Mouse (Mus musculus) fat pad, adult 2 months (tissue): Measurements from ENCODE around the gene Gpha2.
A peak's percentile ranks its signal among the peaks of the same experiment; 100 is the strongest.

Source experiments
- DNase-seq: peaks from one replicate; pipeline ENCODE4 v3.0.0-alpha.2; 2011; ENCODE audit warnings: low read depth, low spot score; ENCODE audit errors: extremely low read depth

The Gpha2 gene

DNA sequence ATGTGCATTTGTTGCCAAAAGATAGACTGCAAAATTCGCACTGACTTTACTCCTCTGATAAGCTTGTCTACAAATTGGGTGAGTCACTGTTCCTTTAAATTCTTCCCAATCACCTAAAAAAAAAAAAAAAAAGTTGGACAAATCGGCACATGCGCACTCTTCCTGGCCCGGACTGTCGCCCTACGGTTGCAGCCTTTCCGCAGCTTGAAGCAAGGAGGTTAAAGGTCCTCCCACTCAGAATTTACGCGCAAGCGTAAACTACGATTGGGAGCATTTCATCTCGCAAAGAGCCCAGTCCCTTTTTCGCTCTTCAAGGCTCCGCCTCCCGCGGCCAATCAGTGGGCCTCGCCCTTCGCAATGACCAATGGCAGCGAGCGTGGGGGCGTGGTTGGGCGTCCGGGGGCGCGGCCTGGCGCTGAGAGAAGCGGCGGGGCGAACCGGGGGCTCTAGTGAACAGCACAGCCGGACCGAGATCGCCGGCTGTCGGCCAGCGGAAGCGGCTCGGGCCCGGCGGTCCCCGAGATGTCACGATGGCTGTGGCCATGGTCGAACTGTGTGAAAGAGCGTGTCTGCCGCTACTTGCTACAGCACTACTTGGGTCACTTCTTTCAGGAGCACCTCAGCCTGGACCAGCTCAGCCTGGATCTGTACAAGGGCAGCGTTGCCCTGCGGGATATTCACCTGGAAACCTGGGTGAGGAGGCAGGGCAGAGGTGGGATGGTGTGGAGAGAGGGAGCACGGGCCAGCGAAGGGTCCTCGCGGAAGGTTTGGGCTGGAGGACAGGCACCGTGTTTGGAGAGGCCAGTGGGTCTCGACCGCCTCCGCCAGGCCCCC is 15.3 kb downstream of the Gpha2 start, which contains the start of gene Atg2a:
Gene Atg2a, plus strand, starts transcription at position 395 of the 834 bp plus-strand sequence.
- DNase-seq, result peak; percentile 97

DNA sequence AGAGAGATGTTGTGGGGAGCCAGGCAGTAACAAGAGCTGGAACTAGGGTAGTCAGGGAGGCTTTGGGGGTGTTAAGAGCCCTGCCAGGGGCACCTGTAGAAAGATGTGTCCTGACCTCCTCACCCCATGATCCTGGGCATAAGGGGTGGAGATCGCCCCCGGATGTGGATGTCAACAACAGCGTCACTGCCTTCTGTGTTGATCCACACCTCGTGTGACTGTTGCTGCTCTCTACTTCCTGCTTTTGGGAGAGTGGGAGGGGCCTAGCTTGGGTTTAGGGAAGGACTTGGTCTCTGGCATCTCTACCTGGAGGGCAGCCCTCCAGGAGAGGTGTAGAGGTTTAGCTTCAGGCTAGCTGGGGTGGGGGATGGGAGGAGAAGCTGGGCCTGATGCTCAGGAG is 16.1 kb downstream of the Gpha2 start:
- no peak for DNase-seq

DNA sequence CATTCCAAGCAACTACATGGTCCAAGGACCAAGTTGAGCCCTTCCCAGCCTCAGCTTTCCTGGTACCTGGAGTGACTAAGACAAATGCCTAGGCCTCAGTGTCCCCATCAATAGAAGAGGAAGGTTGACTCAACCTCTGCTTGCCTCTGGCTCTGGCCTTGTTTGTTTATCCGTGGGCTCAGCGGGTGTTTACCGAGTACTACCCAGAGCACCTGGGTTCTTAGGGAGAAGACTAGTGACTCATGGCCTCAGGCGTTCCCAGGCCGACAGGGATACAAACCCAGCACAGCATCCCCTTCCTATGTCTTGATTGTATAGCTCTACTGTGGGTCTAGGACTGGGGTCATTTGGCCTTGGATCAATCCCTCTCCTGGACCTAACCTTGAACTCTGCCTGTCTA is 17.0 kb downstream of the Gpha2 start:
- no peak for DNase-seq

DNA sequence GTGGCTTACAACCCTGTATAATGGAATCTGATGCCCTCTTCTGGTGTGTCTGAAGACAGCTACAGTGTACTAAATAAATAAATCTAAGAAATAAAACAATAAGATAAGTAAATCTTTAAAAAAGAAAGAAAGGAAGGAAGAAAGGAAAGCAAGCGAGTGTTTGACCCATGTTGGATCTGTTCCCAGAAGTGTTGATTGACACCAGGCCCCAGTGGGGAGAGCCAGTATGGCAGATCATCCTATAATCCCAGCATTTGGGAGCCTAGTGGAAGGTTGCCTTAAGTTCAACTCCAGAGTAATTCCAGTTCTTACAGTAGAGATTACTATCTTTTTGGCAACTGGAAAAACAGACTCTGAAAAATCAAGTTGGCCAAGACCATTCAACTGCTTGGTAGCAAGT is 19.6 kb downstream of the Gpha2 start:
- no peak for DNase-seq

DNA sequence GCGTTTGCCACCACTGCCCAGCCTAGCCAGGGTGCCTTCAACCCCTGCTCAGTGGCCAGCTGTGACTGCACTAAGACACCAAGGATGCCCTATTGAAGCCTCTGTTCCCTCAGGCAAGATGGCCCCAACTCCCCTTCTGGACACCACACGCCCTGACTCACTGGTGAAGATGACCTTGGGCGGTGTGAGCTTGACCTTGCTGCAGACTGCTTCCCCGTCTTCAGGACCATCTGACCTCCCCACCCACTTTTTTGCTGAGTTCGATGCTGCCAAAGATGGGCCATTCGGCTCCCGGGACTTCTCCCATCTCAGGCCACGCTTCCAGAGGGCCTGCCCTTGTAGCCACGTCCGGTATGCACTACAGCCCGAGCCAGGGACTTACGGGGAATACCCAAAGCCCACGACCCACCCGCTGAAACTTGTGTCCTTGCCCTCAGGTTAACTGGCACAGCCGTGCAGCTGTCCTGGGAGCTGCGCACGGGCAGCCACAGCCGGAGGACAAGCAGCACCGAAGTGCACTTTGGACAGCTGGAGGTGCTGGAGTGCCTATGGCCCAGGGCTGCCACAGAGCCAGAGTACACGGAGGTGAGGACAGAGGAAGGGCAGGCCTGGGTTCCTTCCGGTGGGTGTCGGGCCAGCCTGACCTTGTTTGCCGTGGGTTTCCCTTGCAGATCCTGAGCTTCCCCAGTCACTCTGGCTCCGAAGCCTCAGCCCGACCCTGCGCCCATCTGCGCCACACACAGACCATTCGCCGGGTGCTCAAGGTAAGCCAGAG is 21.5 kb downstream of the Gpha2 start:
- DNase-seq, result no peak

DNA sequence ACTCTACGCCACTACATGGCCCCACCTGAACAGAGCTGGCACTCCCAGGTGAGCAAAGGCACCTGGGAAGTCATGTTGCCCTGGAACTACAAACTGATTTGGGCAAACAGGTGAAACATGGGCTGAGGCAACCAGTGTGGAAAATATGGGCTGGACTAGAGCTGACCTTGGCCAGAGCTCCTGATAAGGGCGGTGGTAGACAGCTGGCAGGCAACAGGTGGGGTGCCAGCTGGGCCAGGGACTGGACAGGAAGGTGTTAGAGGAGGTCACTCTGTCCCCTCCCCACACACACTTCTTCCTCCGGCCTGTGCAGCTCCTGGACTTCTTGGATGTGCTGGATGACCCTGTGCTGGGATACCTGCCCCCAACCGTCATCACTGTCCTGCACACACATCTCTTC is 26.8 kb downstream of the Gpha2 start:
- no peak for DNase-seq

DNA sequence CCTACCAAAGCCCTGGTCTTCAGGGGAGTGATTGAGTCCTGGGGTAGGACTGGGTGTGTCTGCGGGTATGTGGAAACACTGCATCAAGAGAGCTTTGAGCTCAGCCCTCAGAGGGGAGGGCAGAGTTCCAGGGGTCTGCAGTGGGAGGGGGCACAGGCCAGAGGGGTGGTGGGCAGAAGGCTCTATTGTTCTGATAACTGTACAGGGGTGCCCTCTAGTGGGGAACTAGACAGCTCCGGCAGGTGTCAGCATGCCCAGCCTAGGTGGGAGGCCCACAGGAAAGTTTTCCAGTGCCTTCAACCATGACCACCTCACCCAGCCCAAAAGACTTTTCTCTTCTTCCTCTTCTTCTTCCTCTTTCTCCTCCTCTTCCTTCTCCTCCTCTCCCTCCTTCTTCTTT is 34.2 kb downstream of the Gpha2 start:
- DNase-seq, result no peak

DNA sequence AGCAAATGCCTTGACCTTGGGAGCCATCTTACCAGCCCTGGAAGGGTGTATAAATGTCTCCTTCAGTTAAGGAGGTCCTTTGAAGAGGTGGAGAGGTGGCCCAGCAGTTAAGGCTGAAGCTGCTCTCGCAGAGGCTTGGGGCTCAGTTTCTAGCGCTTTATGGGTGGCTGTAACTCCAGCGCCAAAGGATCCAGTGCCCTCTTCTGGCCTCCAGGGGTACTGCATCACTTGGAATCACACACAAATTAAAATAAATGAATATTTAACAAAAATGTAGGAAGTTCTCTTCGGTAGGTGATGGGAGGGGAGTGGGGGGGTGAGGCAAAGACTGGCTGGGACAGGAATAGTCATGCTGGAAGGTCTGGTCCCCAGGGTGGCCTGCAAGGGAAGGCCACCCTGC is 34.8 kb downstream of the Gpha2 start:
- no peak for DNase-seq

DNA sequence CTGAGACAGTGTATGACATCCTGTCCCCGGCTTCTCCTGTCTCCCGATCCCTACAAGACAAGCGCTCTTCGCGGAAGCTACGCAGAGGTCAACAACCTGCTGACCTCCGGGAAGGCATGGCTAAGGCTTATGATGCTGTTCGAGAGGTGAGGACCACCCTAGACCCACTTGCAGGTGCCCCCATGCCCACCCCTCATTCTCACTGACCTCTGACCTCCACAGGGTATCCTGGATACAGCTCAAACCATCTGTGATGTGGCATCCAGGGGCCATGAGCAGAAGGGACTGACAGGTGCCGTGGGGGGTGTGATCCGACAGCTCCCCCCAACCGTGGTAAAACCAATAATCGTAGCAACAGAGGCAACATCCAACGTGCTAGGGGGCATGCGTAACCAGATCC is 35.2 kb downstream of the Gpha2 start:
- no peak for DNase-seq

DNA sequence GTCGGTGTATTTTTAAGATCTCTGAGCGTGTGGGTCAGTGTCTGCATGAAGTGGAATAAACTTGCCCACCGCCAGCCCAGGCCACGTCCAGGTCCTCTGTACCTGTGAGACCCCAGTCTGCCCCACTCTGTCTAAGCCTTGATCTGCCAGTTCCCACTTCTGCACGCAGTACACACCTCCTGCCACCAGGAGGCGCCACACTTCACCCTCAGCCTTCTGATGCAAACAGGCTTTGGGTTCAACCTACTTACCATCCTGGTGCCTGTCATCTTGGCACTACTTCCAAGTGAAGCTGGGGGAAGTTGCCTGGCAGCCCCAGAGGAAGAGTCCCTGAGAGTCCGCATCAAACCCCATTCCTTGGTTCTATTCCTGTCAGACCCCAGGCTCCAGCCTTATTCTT is 36.0 kb downstream of the Gpha2 start:
- DNase-seq, result no peak

DNA sequence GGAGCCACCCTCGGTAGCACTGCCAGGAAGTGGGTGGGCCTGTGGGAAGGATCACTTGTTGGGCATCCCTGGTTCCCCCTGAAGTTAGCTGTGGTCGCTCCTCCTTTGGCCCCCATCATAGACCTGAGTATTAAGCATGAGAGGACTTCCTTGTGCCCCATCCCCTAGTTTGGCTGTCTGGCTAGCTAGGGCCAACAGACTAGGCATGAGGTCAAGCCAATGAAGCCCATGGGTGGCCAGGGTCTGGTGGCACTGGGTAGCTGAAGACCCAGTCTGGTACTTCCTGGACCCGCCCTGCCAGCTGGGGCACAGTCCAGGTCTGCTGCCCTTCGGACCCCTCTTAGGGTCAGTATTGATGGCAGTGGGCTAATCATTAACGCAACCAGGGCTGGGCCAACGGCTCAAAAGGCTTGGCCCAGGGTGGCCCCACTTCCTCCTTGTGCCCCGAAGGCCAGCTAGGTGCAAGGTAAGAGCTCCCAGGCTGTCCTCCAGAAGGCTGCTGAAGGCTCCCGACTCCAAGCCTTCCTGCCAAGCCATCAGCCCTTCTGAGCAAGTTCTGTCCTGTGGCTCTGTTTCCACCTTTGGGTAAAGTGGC is 36.8 kb downstream of the Gpha2 start:
- DNase-seq, result no peak

DNA sequence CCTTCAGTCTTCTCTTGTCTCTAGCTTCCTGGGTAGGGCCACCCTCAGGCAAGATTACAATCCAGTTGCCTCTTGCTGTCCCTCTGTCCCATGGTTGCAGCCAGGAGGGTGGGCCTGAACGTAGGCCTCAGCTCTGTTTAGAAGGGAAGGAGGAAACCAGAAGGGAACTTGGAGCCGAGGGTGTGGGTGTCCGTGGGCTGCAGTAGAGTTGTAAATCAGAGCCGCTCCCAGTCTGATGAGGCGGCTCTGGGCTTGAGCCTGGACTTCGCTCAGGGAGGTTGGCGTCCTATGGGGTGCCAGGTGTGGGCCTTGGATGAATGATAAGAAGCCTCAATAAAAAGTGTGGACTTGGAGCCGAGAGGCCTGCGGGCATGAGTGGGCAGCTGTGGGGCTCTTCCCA is 38.0 kb downstream of the Gpha2 start:
- DNase-seq, result no peak

DNA sequence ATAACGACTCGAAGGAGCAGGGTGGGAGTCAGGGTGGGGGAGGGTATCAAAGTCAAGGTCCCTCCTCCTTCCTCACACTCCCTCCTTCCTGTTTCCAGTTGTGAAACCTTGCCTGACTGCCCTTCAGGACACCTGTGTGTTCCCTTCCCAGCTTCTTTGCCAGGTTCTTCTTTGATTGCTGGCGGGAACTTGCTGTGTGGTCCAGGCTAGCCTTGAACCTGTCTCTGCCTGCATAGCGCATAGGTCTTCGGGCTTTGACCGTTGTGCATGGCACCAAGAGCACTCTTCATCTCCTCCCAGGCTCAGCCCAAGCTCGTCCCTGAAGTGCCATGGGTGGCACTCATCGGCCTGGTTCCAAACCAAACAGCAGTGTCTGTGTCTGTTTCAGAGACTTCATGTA is 38.8 kb downstream of the Gpha2 start:
- no peak for DNase-seq

DNA sequence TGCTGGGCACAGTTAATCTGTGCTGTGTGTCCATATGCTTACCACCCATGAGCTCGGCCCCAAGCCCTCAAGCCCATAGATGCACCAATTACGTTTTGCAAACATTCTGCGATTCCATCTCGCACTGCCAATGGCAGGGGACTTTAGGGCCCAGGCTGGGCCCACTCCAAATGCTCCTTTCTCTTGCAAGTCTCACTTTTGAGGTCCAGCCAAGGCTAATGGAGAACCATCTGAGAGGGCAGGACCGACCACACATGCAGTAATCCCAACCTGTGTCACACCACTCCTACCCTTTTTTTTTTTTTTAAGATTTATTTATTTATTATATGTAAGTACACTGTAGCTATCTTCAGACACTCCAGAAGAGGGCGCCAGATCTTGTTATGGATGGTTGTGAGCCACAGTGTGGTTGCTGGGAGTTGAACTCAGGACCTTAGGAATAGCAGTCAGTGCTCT is 39.6 kb downstream of the Gpha2 start:
- DNase-seq, result no peak

DNA sequence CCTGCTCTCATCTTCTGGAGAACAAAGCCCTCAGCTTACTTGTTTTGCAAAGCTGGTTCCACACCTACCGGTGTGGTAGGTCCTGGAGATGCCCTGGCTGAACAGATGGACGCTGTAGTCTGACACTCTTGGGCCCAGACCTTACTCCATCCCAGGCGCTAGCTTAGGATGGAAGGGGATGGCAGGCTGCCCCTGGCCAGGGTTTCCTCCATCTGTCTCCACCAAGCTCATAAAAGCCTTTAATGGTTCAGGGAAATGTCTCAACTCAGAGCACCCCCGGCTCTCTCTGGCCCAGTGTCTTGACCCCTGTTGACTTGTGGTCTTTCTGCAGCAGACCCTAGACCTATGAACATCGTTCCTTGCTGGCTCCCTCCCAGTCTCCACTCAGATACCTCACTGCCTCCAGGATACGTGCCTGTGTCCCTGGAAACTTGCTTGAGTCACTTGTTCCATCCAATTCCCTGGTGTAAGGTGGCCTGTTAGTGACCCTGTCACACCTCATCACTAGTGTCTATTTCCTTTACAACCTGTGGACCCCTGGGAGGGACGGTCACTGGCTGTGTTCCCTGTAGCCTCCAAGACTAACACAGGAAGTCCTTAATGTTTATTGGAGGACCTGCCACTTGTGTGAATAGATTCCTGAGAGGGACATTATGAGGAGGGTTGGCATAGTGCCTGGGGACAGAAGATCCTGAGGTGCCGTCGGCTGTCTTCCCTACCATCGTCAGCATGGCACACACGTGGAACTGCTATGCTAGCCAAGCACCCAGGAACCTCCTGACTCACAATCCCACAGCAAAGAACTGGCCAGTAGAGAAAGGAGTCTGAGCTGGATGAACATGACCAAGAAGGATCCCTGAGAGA is 41.4 kb downstream of the Gpha2 start:
- no peak for DNase-seq

DNA sequence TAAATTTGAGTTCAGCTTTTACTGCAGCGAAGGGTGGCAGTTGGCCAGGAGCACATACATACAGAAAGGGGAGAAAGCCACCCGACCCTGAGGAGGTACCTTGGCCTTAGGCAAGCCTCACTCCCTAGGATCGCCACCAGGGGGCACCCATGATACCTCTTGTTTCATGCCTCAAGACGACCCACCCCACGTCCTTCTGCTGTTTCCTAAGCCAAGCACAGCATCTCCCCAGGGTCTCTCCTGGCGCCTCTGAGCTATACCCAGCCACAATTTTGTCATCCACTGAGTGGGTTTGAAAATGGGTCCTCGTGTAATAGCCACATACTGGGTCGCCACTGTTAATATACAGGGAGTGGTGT is 42.0 kb downstream of the Gpha2 start:
- no peak for DNase-seq

DNA sequence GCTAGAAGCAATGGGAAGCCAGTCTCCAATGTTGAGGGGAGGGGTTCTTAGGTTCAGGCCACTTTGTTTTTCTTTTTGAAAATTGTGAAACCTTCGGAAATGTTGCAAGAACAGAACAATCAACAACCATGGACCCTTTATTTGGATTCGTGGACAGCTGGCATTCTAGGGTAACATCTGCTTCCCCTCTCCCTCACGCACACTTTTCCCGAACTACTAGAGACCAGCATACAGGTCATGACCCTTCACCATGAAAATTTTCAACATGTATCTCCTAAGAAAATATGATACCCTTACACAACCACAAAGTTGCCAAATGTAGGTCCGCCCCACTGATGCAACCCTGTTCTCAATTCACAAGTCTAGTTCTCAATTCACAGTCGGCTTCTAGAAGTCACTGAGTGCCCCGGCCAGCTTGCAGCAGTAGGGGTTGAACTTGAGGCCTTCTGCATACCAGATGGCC is 42.5 kb downstream of the Gpha2 start:
- no peak for DNase-seq

DNA sequence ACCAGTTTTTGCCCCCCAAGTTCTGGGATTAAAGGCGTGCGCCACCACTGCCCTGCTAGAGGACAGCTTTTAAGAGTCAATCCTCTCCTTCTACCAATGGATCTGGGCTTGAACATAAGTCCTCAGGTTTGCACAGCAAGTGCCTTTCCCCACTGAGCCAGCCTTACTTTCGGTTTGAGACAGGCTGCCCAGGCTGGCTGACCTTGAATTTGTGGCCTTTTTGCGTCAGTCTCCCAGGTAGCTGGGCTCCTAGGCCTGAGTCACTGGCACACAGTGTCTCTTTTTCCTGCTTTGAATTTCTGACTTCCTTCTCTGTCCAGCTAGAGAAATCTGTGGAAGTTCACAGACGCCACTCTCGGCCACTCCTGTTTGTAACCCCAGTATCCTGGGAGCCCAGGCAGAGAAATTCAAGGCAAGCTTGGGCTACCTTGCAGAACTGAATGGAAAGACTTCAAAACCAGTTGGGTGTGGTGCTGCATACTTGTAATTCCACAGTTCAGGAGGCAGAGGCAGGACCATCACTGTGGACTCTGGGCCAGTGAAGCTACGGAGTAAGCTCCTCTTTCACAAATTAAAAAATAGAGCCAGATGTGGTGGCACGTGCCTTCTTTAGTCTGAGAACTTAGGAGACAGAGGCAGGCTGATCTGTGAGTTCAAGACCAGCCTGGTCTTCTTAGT is 43.8 kb downstream of the Gpha2 start:
- DNase-seq, result no peak

DNA sequence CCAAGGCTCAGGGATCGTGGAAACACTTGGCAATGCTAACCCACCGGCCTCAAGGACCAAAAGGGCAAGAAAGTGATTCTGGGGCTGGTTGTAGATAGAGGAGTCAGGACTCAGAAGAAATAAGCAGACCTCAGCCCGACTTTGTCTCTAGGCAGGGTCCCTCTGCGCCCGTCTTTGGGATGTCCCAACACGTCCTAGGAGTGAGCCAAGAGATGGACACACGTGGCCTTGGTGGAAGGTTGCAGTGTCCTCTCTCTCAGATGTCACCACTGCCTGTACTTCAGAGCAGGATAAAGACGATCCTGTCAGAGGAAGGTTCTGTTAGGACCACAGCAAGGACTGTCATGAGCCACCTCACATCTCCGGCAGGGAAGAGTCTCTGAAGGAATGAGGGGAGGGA is 44.5 kb downstream of the Gpha2 start:
- no peak for DNase-seq

DNA sequence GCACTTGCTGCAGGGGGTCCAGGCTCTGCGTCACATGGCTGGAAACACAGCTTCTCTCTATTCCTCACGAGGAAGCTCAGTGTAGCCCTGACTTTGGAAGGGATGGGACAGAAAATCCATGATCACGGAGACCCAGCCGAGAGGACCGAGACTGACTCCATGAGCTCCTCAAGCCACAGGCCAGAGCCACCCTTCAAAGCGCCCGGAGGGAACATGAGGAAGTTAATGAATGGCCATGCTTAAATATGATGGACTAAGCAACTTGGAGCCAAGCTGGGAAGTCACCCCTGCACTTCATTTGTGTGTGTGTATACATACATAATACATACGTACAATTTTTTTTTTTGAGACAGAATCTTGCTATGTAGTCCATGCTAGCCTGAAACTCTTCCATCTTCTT is 45.0 kb downstream of the Gpha2 start:
- DNase-seq, result no peak
